Mouse (Mus musculus): ENCODE data around the gene Tmem206. TPM values are rescaled to one million over a fixed set of nuclear protein-coding genes. Genes with fewer than 3 reads are reported as not detected.

Tmem206 gene
- polyA plus RNA-seq (2012; rRNA removed): 12.4 and 14.9 TPM in 2 replicates

- Histone ChIP-seq H3K4me1 (ENCODE audit: control insufficient read depth, insufficient read depth, insufficient read length) (peaks cover 24% of the 10 kb centered on the region; the same call in 1 of the 2 replicates), H3K27me3 (ENCODE audit: control insufficient read depth, insufficient read depth, low read length) (no peaks in the 10 kb centered on the region), H3K4me3 (ENCODE audit: extremely low read depth, insufficient read depth, insufficient read length) (peak within 1 kb of the TSS; percentile 89), H3K36me3 (ENCODE audit: control insufficient read depth, insufficient read depth, low read length) (peaks cover 2% of the 10 kb centered on the region; the same call in 1 of the 2 replicates), H3K27ac (ENCODE audit: insufficient read depth, low read length) (peak within 1 kb of the TSS; percentile 86)
- peak; percentile 94 to 96 for DNase-seq (ENCODE audit: low read depth in 1 of 2, low spot score in 2 of 2)
- under 1% methylated on average over 42 of the region's 42 CpGs for WGBS
- TF ChIP-seq CTCF (IDR thresholded peaks at IDR 0.05; ENCODE audit: extremely low read depth, insufficient read depth, insufficient read length, insufficient replicate concordance) (no peak), POLR2A (IDR thresholded peaks at IDR 0.05; ENCODE audit: low read depth, low read length) (peak; percentile 90)
Observed at GRCm38 (mm10) chr1:191325726-191326232, at the start of gene Tmem206. Tmem206 (plus strand) TSS chr1:191325912.

- WGBS: 95% methylated on average over 7 of the region's 7 CpGs
- no peak for DNase-seq (ENCODE audit: low read depth in 1 of 2, low spot score in 2 of 2)
- peaks cover 6% of the 10 kb centered on the region; the same call in 1 of the 2 replicates for H3K4me1 ChIP-seq (ENCODE audit: control insufficient read depth, insufficient read depth, insufficient read length)
- TF ChIP-seq POLR2A (IDR thresholded peaks at IDR 0.05; ENCODE audit: low read depth, low read length) (no peak), CTCF (IDR thresholded peaks at IDR 0.05; ENCODE audit: extremely low read depth, insufficient read depth, insufficient read length, insufficient replicate concordance) (no peak)
- H3K4me3 ChIP-seq (ENCODE audit: extremely low read depth, insufficient read depth, insufficient read length): no peak overlapping the region
- H3K27ac ChIP-seq (ENCODE audit: insufficient read depth, low read length): no peak overlapping the region
- no peaks in the 10 kb centered on the region for H3K27me3 ChIP-seq (ENCODE audit: control insufficient read depth, insufficient read depth, low read length)
- H3K36me3 ChIP-seq (ENCODE audit: control insufficient read depth, insufficient read depth, low read length): no peaks in the 10 kb centered on the region
Observed at GRCm38 (mm10) chr1:191276181-191276580, 49.5 kb upstream of the Tmem206 start.

- no peaks in the 10 kb centered on the region for H3K36me3 ChIP-seq (ENCODE audit: control insufficient read depth, insufficient read depth, low read length)
- WGBS: 56% methylated on average over 14 of the region's 14 CpGs
- peaks cover 6% of the 10 kb centered on the region; the same call in 1 of the 2 replicates for H3K4me1 ChIP-seq (ENCODE audit: control insufficient read depth, insufficient read depth, insufficient read length)
- peak; percentile 23 to 81 for DNase-seq (ENCODE audit: low read depth in 1 of 2, low spot score in 2 of 2)
- H3K27ac ChIP-seq (ENCODE audit: insufficient read depth, low read length): no peak overlapping the region
- H3K27me3 ChIP-seq (ENCODE audit: control insufficient read depth, insufficient read depth, low read length): no peaks in the 10 kb centered on the region
- TF ChIP-seq POLR2A (IDR thresholded peaks at IDR 0.05; ENCODE audit: low read depth, low read length) (no peak), CTCF (IDR thresholded peaks at IDR 0.05; ENCODE audit: extremely low read depth, insufficient read depth, insufficient read length, insufficient replicate concordance) (no peak)
- no peak overlapping the region for H3K4me3 ChIP-seq (ENCODE audit: extremely low read depth, insufficient read depth, insufficient read length)
Observed at GRCm38 (mm10) chr1:191277549-191278059, 48.1 kb upstream of the Tmem206 start.

- Histone ChIP-seq H3K27me3 (ENCODE audit: control insufficient read depth, insufficient read depth, low read length) (no peaks in the 10 kb centered on the region), H3K36me3 (ENCODE audit: control insufficient read depth, insufficient read depth, low read length) (no peaks in the 10 kb centered on the region), H3K4me1 (ENCODE audit: control insufficient read depth, insufficient read depth, insufficient read length) (peaks cover 6% of the 10 kb centered on the region; the same call in 1 of the 2 replicates), H3K27ac (ENCODE audit: insufficient read depth, low read length) (no peak overlapping the region), H3K4me3 (ENCODE audit: extremely low read depth, insufficient read depth, insufficient read length) (no peak overlapping the region)
- no peak for TF ChIP-seq CTCF (IDR thresholded peaks at IDR 0.05; ENCODE audit: extremely low read depth, insufficient read depth, insufficient read length, insufficient replicate concordance)
- no peak for TF ChIP-seq POLR2A (IDR thresholded peaks at IDR 0.05; ENCODE audit: low read depth, low read length)
- peak in 1 of 2 experiments; percentile 19 for DNase-seq (ENCODE audit: low read depth in 1 of 2, low spot score in 2 of 2)
- WGBS: 59% methylated on average over 4 of the region's 4 CpGs
Observed at GRCm38 (mm10) chr1:191278324-191278723, 47.4 kb upstream of the Tmem206 start.

GRCm38 (mm10) chr1:191281171-191281570 lies 44.5 kb upstream of the Tmem206 start:
- H3K36me3 ChIP-seq (ENCODE audit: control insufficient read depth, insufficient read depth, low read length): no peaks in the 10 kb centered on the region
- H3K4me1 ChIP-seq (ENCODE audit: control insufficient read depth, insufficient read depth, insufficient read length): peaks cover 6% of the 10 kb centered on the region; the same call in 1 of the 2 replicates
- DNase-seq (ENCODE audit: low read depth in 1 of 2, low spot score in 2 of 2): peak in 1 of 2 experiments; percentile 30
- no peaks in the 10 kb centered on the region for H3K27me3 ChIP-seq (ENCODE audit: control insufficient read depth, insufficient read depth, low read length)
- H3K4me3 ChIP-seq (ENCODE audit: extremely low read depth, insufficient read depth, insufficient read length): no peak overlapping the region
- 33% methylated on average over 7 of the region's 7 CpGs for WGBS
- TF ChIP-seq CTCF (IDR thresholded peaks at IDR 0.05; ENCODE audit: extremely low read depth, insufficient read depth, insufficient read length, insufficient replicate concordance) (no peak), POLR2A (IDR thresholded peaks at IDR 0.05; ENCODE audit: low read depth, low read length) (no peak)
- H3K27ac ChIP-seq (ENCODE audit: insufficient read depth, low read length): 0 out of 2 replicates have a peak overlapping the region, but pooled peaks have one; percentile 4

- TF ChIP-seq POLR2A (IDR thresholded peaks at IDR 0.05; ENCODE audit: low read depth, low read length): no peak
- no peak for TF ChIP-seq CTCF (IDR thresholded peaks at IDR 0.05; ENCODE audit: extremely low read depth, insufficient read depth, insufficient read length, insufficient replicate concordance)
- DNase-seq (ENCODE audit: low read depth in 1 of 2, low spot score in 2 of 2): no peak
- H3K4me3 ChIP-seq (ENCODE audit: extremely low read depth, insufficient read depth, insufficient read length): no peak overlapping the region
- peaks cover 6% of the 10 kb centered on the region; the same call in 1 of the 2 replicates for H3K4me1 ChIP-seq (ENCODE audit: control insufficient read depth, insufficient read depth, insufficient read length)
- H3K36me3 ChIP-seq (ENCODE audit: control insufficient read depth, insufficient read depth, low read length): no peaks in the 10 kb centered on the region
- WGBS: 90% methylated on average over 1 of the region's 1 CpGs
- no peak overlapping the region for H3K27ac ChIP-seq (ENCODE audit: insufficient read depth, low read length)
- H3K27me3 ChIP-seq (ENCODE audit: control insufficient read depth, insufficient read depth, low read length): no peaks in the 10 kb centered on the region
Observed at GRCm38 (mm10) chr1:191282319-191282718, 43.4 kb upstream of the Tmem206 start.

Measured in spleen, adult 2 months (tissue).